Mouse (Mus musculus) kidney, postnatal 36 days (tissue): Measurements from ENCODE around the gene Lama2.

Experiments used
- DNase-seq, 2 experiments: peaks; one replicate each; pipeline ENCODE4 v3.0.0; 2021 to 2022; ENCODE audit warnings: mixed read lengths in 2 of 2

Gene Lama2

DNA sequence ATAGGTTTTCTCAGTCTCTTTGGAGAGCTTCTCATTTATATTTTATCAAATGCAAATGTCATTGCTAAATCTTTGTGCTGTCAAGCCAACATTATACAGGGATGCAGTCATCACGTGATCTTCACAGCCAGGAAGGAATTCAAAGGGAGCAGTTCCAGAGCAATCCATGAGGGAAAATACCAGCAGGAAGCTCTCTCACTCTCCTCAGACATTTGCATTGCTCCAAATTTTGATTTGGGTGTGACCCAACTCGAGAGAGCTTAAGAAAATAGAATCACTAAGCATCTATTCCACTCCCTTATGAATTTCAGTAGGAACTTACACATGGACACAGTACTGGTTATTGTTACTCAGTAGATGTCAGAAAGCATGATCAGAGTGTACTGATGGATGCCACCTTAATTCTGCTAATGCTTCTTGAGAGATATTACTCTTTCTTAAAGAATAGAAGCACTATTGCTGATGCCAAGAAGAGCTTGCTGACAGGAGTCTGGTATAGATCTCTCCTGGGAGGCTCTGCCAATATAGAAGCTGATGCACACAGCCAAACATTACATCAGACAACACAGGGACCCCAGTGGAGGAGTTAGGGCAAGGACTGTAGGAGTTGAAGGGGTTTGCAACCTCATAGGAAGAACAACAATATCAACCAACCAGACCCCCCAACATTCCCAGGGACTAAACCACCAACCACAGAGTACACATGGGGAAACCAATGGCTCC, 236.5 kb downstream of the Lama2 start:
- no peak for DNase-seq

DNA sequence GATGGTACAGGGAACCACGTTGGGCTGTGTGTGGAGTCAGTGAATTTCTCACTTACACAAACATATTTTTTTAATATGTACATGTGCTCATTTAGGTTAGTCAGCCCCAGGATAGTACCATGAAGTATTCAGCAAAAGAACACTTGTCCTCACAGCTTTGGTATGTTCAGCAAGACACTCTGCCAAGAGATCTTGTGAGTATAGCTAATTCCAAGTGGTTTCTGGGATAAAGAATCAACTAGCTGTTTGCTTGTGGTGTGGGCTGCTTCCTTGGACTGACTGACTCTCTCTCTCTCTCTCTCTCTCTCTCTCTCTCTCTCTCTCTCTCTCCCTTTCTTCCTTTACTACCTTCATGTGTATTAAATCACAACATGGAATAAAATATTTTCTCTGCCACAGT, 241.3 kb downstream of the Lama2 start:
- no peak for DNase-seq

DNA sequence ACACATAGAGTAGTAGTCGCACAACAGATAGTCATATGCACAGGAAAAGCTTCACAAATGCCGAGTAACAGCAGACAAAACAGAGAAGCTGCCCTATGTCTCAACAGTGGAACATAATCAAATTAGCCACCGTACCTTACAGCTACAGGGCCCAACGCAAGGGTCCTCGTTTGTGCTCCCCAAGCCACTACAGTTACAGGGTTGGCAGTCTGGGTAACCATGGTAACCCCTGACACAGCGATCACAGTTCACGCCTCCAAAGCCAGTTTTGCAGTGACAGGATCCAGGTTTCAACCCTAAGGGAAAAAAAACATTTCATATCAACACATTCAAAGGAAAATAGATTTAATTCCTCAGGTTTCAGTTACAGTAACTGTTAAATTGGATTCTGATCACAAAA, 275.3 kb downstream of the Lama2 start:
- peak in 1 of 2 experiments; percentile 3 for DNase-seq

DNA sequence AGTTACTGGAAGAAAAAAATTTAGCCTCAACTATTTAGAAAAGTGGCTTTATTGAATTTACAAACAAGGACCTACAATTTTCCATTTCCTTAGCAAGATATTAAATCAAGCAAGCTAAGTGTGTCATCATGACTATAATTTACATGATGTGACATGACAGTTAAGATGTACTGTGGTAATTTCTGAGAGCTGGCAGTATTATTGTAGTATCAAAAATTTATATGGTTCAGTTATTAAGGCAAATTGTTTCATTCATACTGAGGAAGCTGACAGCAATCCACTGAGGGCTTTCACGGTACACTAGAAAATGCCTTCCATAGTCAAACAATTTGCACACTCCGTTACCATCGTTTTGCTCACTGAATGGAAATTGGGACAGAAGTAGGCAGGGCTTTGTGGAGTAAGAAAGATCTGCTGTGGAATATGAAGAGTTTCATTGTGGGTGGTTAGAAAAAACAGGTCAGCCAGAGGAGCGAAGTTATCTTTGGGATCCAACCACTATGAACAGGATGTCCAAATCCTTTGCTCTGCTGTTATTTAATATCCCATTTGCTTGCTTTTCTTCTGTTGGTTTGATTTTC, 297.1 kb downstream of the Lama2 start:
- DNase-seq, result no peak

DNA sequence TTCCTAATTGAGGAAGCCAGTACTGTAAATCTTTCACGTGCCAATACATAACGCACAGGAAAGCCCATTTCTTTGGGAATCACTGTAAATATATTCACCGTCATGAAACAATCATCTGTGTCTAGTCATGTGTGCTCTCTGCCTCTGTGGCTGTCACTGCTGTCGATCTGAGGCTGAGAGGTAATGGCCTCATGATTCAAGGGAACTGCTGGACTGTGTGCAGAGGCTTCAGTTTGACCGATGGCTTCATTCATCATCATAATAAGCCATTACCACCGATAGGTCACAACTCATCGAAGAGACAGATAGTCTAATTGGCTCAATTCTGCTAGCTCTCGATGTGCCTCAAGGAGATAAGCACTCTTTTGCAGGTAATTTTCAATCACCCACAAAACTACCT, 312.1 kb downstream of the Lama2 start:
- no peak for DNase-seq

DNA sequence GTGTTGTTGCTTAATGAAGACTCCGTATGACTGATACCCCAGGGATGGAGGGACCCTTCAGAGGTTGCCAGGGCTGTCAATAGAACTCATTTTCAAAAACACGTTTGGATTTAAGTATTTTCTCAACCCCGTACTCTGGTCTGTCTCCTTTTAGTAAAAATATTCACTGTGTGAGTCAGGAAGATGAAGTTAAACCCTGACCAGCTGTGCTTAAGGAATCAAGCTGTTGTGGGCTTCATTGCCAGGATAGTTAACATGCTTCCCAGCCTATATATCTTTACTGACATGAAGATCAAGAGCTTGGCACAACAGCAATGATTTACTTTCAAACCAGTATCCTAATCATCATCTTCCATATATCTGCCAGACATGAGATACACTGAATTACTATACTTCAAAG, 314.3 kb downstream of the Lama2 start:
- no peak for DNase-seq

DNA sequence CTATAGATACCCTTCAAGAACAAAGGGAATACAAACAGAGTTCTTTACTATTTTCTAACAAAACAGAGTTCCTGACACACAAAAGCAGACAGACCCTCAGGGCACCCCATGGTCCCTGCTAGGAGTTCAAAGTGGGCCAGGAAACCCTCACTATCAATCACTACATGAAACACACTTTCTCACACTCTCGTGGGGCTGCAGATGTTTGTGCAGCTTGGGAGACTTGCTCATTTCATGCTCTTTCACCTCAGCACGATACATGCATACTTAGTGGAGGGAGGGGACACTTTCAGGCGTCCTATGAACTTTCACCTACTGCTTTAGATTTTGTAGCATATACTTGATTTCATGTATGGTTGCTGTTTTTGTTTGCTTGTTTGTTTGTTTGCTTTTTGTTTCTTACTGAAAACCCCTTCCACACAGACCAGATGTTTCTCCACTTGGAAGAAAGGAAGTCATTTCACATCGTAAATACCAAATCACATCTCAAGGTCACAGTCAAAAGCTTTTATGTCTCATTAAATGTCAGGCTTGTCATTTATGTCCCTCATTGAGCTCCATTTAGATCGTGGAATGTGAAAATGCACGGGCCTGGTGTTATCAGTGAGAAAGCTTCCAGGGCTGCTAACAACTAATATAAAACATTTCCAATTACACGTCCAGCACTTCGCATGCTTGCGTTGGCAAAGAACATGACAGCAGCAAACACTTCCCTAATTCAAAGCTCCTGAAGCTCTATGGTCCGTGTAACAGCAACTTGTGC, 334.3 kb downstream of the Lama2 start:
- DNase-seq, result no peak

DNA sequence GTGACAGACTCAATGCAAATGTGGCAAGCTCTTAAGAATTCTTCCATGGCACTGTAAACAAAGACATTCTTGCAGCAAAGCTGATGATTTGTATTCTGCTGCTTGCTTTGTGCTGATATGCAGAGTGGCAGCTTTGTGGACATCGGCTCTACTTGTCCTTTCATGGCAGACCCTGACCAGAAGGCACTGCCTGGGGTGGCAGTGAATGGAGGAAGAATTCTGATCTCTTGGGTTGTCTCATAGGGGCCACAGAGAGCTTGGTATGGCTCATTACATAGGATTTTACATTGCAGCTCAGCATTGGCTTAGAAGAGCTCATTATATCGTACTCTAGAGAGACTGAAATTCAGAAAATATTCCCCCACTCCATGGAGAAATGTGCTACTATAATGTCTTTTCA, 352.1 kb downstream of the Lama2 start:
- no peak for DNase-seq

DNA sequence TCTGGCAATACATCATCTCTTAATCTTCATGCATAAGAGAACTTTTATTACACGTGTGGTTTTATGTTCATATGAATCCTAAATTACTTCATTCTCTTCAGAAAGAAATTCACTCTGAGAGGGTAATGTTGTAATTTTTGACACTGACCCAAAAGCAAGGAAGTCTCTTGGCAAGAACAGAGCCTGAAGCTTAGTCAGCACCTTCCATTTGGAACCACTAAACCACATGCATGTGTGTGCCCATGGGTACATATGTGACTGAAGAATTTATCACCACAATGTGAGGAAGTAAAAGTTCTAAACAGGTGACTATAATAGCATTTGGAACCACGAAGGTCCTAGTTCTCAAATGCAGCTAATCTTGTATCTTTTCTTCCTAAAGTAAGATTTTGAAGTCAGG, 353.7 kb downstream of the Lama2 start:
- DNase-seq, result no peak

DNA sequence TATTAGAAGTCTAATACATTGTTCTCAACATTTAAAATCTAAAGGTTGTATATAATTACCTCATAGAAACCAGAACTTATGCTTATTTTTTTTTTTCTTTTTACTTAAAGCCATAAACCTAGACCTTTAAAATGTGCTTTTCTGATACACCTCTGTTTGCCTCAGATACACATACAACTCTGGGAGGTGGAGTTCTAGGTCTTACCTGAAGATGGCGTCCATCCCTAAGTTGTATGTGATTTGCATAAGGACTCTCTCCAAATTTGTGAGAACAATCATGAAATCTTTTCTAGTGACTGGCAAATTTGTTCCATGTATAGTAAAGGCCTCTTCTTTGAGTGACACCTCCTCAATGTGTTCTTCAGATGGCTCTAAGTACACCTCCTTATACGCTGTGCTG, 354.8 kb downstream of the Lama2 start:
- peak in 1 of 2 experiments; percentile 34 for DNase-seq

DNA sequence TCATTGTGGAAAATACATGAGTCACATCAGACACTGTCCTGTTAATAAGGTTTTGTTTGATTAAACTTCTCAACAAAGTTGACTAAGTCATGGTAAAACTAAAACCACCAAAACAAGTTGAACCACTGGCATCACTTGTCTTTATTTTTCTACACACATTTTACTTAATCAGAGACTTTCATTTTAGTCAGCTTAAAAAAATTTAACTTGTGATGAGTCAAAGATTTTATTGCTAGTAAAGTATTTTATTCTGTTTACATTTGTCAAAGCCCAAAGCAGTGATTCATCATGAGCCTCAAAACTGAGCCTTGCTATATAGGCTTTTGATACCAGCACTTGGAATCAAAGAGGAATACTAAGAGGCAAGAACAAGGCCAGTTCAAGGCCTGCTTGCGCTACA, 369.8 kb downstream of the Lama2 start:
- DNase-seq, result no peak

DNA sequence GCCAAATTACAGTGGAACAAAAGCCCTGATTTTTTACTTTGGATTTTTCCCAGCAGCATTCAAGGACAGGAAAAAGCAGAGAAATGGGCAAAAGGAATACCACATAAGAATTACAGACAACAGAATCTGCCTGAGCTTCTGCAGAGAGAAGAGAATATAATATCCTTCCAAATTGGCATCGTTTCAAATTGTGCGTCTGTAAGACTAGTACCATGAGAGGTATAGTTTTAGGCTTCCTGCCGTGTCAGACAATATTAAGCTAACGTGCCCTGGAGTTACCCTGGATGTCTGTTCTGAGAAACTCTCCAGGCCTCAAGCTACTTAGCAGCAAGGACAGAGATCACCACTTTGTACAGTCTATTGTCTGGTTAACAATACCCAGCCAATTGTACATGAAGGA, 384.8 kb downstream of the Lama2 start:
- no peak for DNase-seq

DNA sequence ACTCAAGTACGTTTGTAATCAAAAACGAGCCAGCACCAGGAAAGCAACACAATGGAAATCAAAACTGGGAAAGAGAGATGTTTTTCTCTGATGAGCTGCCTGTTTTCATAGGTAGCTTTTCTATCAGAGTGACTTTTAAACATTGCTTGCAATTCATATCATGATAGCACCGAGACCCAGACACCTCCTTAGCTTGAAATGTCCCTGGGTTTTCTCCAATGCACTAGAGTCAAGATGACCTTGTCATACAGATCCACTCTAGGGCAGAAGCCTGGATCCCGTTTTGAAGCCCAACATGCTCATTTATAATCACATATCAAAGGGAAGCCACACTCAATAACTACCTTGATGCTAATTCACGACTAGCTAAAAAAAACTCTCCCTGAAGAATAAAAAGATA, 386.0 kb downstream of the Lama2 start:
- no peak for DNase-seq

DNA sequence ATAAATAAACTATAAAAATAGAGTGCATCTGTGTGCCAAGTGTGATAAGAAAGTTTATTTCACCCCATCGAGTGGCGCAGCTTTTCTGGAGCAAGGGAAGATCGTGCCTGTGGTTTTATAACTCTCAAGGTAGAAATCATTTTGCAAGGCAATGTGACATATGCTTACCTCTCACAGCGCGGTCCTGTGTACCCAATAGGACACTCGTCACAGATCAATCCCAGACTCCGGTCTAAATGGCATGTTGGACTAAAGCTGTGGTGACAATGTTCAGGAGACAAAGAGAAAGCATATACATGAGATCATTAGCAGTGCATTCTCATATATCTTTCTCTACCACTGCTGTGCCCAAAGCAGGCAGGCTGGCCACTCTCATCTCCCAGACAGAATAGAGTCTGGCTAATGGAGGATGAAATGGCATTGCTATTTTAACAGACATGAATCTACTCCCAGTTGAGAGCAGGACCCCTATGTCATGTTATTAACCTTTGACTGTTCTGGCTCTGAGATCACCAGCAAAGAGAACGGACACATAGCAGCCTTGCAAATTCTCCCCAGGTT, 395.7 kb downstream of the Lama2 start:
- DNase-seq, result no peak

DNA sequence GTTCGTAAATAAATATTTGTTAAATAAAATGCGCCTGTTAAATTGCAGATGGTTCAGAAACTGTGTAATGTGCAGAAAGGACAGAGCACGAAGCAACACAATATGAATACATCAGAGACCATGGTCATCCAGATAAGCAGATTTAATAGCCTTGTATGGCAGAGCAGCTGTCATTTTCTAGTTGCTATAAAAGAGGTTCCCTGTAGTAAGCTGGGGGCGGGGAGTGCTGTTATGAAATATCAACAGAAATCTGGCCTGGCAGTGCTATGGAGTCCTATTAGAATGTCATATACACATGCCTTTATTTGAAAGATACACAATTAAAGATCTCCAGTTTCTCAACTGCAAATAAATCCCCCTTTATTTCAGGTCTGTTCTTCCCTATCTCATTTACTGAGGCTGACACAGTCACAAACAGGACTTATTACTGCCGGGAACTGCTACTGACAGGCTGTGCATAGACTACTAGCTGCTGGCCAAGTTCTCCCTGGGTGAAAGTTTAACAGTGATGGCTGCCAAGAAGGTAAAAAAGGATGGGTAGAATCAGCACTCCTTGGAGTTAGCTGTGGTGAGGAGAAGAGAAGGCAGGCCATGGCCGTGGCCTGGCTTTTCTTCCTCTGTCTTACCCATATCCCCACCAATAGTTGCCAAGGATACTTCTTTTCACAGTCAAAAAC, 396.8 kb downstream of the Lama2 start:
- peak; percentile 9 to 15 for DNase-seq

DNA sequence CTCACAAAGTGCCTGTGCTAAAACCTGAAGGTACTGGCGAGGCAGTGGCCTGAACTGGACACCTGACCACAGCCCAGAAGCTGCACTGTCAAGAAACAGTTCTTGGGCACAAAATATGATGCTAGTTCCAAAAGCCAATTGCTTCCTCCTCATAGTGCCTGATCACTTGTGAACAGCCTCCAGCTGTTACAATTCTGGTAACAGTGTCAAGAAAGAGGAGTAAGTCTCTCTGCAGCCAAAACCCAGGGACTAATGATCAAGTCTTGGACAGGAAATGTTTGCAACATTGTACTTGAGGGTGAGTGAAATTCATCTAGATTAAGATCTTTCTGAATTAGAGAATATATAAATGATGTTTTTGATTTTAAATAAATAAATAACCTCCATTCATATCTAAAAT, 399.9 kb downstream of the Lama2 start:
- no peak for DNase-seq

DNA sequence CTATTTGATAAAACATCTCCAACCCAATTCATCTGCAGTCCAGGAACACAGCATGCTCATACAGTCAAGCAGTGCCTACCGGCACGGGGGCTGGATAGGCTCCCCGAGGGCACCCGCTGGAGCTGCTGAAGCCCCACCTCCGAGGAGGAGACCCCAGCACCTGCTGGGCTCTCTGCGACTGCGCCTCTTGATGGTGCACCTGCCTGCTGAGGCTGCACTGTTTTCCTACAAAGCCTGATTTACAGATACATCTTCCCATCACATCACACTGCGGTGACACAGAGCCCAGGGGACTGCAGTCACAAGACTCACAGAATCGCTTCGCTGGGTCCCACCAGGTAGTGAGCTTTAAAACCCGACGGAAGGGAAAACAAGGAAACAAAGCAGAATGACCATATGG, 412.2 kb downstream of the Lama2 start:
- no peak for DNase-seq

DNA sequence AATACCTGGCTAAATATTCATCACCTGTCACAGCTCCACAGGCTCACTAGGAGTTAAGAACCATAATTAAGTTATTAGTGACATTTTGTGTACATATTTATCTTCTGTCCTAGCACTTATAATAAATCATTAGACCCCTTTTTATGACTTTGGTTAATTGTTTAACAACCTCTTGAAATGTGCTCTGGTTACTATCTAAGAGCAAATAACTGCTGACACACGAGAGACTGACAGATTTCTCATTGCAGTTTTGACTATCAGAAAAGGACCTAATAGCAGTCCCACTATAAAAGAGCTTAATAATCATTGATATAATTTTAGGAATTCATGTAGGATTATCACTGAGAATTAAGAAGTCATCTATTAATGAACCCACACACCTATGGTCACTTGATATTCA, 421.1 kb downstream of the Lama2 start:
- no peak for DNase-seq

DNA sequence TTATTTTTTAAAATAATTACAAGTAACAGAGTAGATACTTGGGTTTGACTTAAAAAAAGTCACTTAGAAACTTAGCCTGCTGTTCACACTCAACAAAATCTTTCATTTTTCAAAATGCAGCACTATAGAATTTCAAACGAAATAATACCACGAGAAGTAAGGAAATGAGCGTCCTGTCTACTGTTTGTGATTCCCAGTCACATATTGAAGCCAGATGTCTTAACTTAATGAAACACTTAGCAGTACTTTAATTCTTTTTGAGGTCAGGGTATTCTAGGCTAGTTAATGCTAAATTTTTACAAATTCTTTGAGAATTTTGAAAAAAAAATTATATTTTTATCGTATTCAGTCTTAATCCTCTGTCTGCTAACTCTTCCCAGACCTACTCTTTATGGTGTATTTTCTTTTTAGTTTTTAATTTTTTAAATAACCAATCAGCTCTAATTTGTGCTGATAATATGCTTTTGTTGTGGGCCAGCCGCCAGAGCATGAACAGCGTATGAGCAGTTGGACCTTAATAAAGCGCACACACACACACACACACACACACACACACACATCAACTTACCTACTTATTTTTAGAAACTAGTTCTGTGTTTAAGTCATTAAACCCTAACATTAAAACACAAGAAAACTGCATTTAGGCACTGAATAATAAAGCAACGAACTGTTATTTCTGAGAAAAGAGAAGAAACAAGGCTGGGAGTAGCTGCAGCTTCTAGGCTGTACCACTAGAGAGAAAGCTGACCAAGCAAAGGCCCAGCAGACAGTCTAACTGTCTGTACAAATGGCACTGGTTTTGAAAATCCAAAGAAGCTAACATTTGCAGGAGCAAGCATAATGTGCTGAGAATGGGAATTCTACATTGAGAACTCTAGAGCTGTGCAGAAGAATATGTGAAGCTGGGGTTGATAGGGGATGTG, 425.3 kb downstream of the Lama2 start:
- no peak for DNase-seq

DNA sequence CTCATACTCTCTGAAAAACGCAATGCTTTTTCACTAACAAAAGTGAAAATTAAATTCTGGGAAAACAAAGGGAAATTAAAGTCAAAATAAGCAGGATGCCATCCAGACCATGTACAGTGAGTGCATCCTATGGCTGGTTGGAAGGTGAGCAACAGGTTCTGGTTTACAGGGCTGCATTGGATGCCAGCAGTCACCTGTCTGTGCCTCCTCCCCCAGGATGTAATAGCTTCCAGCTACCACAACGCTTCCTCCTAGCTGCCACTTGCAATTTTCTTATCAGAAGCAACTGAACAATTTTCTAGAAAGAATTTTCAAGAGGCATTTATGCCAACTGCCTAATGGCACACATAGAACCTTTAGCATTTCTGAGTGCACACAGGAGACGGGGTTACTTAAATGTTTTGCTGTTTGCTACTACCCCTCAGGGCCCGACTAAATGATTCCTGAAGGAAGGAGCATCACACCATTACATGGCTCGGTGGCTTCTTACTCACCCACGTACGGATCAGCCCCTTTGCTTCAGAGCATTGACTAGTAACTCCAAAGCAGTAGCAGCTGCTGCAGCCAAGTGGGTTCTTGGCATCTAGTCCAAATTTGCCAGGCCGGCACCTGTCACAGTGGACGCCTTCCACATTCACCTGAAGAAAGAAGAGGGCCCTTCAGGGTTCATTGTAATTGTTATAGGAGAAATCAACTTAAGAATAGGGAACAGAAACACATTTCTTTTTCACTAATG, 430.8 kb downstream of the Lama2 start:
- no peak for DNase-seq

DNA sequence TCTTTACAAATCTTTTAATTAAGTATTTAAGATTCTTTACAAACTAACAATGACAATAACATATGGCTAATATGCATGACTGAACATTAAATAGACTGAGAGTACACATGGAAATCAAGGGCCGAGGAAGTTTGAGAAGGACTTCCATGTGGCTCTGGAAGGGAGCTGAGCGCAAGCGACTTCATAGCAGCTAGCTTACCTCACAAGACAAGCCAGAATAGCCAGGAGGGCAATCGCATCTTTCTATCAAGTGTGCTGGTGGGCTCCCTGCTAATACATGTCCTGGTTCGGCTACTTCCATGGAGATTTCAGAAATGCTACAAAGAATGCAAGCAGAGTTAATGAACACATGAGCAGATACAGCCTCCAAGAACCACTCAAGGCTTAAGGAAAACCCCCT, 435.4 kb downstream of the Lama2 start:
- no peak for DNase-seq
